Mouse (Mus musculus): ENCODE measurements around the gene Anks1b. TPM values are rescaled to one million over a fixed set of nuclear protein-coding genes. Genes with fewer than 3 reads are reported as not detected.

The Anks1b gene
- total RNA-seq, 2 experiments from 2014 or later, result not detected

GRCm38 (mm10) chr10:90140947-90141346 is 267.6 kb downstream of the Anks1b start:
- no peak for ATAC-seq (replicated peaks; ENCODE audit: poor library complexity, severe bottlenecking)

- ATAC-seq (replicated peaks; ENCODE audit: poor library complexity, severe bottlenecking), result no peak
These were observed 271.1 kb downstream of the Anks1b start for GRCm38 (mm10) chr10:90144444-90144843.

- no peak for ATAC-seq (replicated peaks; ENCODE audit: poor library complexity, severe bottlenecking)
These were observed 278.2 kb downstream of the Anks1b start for GRCm38 (mm10) chr10:90151510-90151909.

- no peak for ATAC-seq (replicated peaks; ENCODE audit: poor library complexity, severe bottlenecking)
These were observed 296.8 kb downstream of the Anks1b start for GRCm38 (mm10) chr10:90169941-90170580.

DNA sequence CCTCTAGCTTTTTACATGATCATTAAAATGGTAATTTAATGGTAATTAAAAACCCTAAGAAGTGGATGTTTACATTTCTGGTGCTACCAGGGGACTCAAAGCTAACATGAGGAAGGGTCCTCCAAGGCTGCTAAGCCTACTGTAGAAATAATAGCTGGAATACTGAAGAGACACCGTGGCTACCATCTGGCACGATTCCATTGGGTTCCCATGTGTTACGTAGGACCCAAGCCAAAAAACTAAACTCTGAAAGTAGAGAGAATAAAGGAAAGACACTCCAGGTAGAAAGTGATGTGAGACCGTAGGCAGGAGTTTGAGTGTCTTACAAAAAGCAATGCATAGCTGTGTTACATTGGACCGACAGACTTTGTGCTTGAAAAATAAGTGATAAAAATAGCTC is 317.1 kb downstream of the Anks1b start:
- ATAC-seq (replicated peaks; ENCODE audit: poor library complexity, severe bottlenecking), result no peak

DNA sequence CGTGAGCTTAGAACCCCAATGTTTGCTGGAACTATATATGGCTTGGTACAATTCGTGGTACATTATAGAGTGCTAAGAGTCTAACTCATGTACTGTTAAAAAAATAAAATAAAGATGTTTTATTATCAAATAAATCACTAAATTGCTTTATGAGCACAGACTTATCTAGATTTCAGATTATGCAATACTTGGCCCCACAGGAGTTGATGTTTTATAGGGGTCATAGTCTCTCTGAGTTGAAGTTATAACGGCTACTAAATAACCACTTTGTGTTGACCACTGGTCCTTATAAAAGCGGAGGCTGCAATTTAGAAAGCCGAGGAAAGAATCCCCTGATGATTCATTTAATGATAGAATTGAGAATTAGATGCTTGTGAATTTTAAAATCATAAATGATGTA is 323.6 kb downstream of the Anks1b start:
- ATAC-seq (replicated peaks; ENCODE audit: poor library complexity, severe bottlenecking), result no peak

GRCm38 (mm10) chr10:90210044-90210443 is 336.7 kb downstream of the Anks1b start:
- ATAC-seq (replicated peaks; ENCODE audit: poor library complexity, severe bottlenecking), result peak; percentile 84

GRCm38 (mm10) chr10:90220470-90220869 is 347.2 kb downstream of the Anks1b start:
- no peak for ATAC-seq (replicated peaks; ENCODE audit: poor library complexity, severe bottlenecking)

GRCm38 (mm10) chr10:90222793-90223495 is 349.6 kb downstream of the Anks1b start:
- no peak for ATAC-seq (replicated peaks; ENCODE audit: poor library complexity, severe bottlenecking)

DNA sequence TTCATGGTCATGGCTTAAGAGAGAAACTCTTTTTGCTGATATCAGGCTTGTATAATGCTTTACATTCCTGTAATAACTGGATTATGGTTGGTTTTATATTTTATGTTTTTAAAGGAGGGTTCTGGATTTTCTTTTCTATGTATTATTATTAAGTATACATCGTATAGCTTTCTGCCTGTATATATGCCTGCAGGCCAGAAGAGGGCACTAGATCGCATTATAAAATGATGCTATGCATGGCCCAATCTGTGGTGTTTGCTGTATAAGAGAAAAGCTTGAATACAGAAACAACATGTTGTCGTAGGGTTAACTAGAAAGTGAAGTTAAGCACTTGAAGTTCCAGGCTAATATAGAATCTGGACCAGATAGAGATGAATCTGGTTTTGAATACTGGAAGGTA is 362.0 kb downstream of the Anks1b start:
- ATAC-seq (replicated peaks; ENCODE audit: poor library complexity, severe bottlenecking), result 0 out of 2 replicates have a peak, but pooled peaks have one; percentile 35

DNA sequence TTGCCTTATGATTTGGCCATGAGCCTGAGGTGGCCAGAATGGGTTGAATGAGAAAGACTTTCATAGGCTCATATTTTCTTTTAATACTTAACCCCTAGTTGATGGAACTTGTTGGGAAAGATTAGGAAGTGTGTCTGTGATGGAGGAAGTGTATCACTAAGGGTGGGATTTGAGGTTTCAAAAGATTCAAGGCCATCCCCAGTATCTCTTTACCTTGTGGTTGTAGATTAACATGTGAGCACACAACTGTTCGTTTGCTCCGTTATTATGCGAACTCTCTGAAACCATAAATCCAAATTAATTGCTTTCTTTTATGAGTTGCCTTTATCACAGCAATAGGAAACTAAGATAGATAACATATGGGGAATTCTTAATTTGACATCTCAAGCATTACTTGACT is 364.0 kb downstream of the Anks1b start:
- no peak for ATAC-seq (replicated peaks; ENCODE audit: poor library complexity, severe bottlenecking)

DNA sequence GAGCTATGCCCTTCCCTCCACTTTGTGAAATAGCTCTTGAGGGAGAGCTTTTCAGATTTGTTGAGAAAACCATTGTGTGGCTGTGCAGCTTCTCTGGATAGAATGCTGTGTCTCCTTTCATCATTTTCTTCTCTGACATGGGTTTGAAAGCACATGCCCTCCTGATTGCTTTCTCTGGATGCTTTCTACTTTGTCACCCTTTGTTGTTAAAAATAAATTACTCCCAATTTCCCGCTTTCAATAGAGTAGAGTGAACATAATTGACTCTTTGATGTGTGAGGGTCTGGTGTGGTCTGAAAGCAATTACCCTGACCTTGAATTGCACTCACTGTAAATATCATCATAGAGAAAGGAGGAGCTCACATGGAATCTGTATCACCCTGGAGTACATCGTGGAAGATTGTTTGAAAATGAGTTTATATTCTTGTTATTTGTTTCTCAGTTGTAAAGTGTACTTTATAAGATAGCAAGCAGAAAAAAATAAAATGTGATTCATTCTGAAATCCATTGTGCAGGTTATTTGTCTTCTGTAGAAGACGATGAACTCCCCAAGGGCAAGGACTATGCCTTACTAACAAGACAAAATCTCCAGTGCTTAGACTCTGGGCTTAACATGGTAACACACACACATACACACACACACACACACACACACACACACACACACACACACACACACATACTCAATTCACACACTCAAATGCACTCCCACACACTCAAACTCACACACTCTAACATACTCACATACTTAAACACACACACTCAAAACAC is 385.8 kb downstream of the Anks1b start:
- ATAC-seq (replicated peaks; ENCODE audit: poor library complexity, severe bottlenecking), result no peak

- no peak for ATAC-seq (replicated peaks; ENCODE audit: poor library complexity, severe bottlenecking)
These were observed 398.0 kb downstream of the Anks1b start for GRCm38 (mm10) chr10:90271321-90271720.

- ATAC-seq (replicated peaks; ENCODE audit: poor library complexity, severe bottlenecking), result peak; percentile 97
These were observed 400.0 kb downstream of the Anks1b start for GRCm38 (mm10) chr10:90273311-90273710.

DNA sequence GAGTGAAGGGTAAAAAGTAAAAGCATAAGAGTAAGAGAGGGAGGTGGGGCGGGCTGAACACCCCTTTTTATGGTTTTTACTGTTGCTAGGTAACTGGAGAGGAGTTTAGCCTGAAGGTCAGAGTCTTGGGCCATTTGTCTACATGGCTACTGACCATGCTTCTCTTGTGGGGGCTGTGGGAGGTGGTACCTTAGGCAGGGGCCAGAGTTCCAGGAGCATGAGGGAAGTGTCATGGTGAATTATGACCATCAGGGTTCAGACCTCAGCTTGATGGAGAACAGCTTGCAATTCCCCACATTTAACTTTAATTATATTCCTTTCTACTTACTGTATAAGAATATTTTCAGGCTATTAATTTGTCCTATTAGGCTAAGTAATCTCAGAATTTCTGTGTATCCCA is 413.3 kb downstream of the Anks1b start:
- no peak for ATAC-seq (replicated peaks; ENCODE audit: poor library complexity, severe bottlenecking)

DNA sequence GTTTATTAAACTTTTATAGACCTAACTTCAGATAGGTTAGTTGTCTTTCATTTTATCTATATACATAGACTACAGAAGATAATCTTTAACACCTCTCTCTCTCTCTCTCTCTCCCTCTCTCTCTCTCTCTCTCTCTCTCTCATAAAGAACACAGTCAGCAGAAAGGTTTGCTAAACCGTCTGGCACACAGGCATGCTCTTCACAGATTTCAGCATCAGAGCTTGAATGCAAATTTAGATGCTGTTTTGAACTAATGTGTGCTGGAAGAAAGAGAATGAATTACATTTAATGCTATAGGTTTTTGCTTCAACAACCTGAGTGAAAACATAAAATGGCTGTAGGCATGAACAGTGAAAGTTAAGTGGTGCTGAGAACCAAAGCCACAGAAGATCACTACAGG is 429.9 kb downstream of the Anks1b start:
- no peak for ATAC-seq (replicated peaks; ENCODE audit: poor library complexity, severe bottlenecking)

GRCm38 (mm10) chr10:90306156-90306555 is 432.8 kb downstream of the Anks1b start:
- no peak for ATAC-seq (replicated peaks; ENCODE audit: poor library complexity, severe bottlenecking)

DNA sequence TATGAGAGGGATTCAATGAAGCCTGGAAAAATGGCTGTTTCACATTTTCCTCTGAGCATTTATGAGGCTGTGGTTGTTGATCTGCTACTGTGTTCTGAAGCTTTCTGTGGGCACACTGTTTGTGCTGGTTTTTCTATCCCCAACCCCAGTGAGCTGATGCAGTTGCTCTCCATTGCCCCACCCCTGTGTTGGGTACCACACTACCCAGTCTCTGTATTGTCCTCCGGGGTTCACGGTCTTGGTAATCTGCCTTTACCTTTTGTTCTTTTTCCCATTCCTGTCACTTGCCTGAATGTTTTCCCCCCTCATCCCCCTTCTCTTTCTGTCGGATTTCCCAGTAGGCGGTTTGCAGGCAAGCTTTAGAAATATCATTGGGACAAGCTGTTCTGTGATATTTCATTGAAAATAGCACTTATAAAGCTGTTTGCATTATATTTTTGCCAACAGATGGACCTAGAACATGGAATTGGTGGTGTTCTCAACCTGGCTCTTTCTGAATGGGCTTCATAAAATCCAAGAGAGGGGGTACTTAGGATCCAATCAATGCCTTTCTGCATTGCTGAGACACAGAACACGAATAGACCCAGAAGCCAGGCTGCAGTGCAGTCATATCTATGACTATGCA is 434.7 kb downstream of the Anks1b start:
- no peak for ATAC-seq (replicated peaks; ENCODE audit: poor library complexity, severe bottlenecking)

GRCm38 (mm10) chr10:90329781-90330180 is 456.5 kb downstream of the Anks1b start:
- no peak for ATAC-seq (replicated peaks; ENCODE audit: poor library complexity, severe bottlenecking)

GRCm38 (mm10) chr10:90345394-90345793 is 472.1 kb downstream of the Anks1b start:
- no peak for ATAC-seq (replicated peaks; ENCODE audit: poor library complexity, severe bottlenecking)

DNA sequence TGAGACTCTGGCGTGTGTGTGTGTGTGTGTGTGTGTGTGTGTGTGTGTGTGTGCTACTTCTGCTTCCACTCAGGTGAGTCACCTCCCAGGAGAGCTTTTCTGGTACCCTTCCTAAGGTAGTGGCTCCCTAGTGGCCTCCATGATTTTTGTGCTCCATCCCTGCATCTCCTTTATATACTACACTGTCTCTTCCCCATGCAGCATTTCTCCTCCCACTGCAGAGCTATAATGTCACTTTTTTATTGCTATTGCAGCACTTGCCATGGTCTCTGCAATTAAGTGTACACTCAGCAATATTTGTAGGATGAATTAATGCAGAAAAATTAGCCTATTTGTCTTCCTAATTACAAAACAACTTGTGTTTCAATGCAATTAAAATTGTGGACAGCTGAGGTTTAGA is 482.9 kb downstream of the Anks1b start:
- ATAC-seq (replicated peaks; ENCODE audit: poor library complexity, severe bottlenecking), result no peak

All from granulocyte monocyte progenitor cell, adult 5-6 weeks (primary cell).